Mouse (Mus musculus): Measurements from ENCODE around the gene Sgms1.

DNA sequence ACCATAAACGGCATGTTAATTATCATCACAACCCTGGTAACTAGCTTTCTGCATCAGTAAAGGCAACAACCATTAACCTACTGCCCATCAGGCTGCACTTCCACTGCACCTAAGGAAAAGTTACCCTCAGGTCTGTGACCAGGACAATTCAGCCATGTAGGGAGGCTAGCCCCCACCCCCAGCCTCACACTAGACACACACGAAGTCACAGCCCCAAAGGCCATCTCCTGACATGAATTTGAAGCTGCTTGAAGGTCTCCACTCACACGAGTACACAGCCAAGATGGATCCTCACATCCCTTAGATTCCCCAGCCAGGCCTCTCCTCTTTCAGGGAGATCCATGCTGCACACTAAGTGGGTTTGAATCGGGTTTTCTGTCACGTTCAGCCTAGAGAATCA, 42.0 kb downstream of the Sgms1 start:
- TF ChIP-seq CTCF (conservative IDR thresholded peaks at IDR 0.05; ENCODE audit: insufficient read depth, insufficient read length, low read depth, low read length) (no peak), POLR2A (IDR thresholded peaks at IDR 0.05; ENCODE audit: low read depth, low read length) (no peak)
